Mouse (Mus musculus) myocyte (in vitro differentiated cells): ENCODE measurements around the gene Klhdc4. TPM values are rescaled to one million over a fixed set of nuclear protein-coding genes. Genes with fewer than 3 reads are reported as not detected.

Experiments used
- H3K27me3 ChIP-seq: one replicate; pipeline ENCODE4 v1.6.1; 2011; ENCODE audit not compliant: control insufficient read depth, insufficient read depth, insufficient read length
- H3K36me3 ChIP-seq: one replicate; pipeline ENCODE4 v1.6.1; 2011; ENCODE audit not compliant: control insufficient read depth, insufficient read depth
- H3K4me2 ChIP-seq: one replicate; pipeline ENCODE4 v1.6.1; 2011; ENCODE audit warnings: low read depth, control low read depth
- H3K4me3 ChIP-seq: one replicate; pipeline ENCODE4 v1.5.1; 2011; ENCODE audit warnings: mild to moderate bottlenecking, control low read depth, moderate library complexity
- H3K79me2 ChIP-seq: one replicate; pipeline ENCODE4 v1.6.1; 2011; ENCODE audit not compliant: control insufficient read depth, insufficient read depth
- H3ac ChIP-seq: one replicate; pipeline ENCODE4 v1.6.1; 2011; ENCODE audit not compliant: control insufficient read depth, insufficient read length
- CEBPB ChIP-seq: IDR thresholded peaks from 2 replicates; pipeline ENCODE4 v1.6.1; 2011; ENCODE audit warnings: mild to moderate bottlenecking, moderate library complexity; ENCODE audit not compliant: poor library complexity, insufficient read depth, severe bottlenecking
- E2F4 ChIP-seq: IDR thresholded peaks from one replicate; pipeline ENCODE4 v1.6.1; 2011; ENCODE audit warnings: mild to moderate bottlenecking, control low read depth, moderate library complexity; ENCODE audit not compliant: insufficient read depth
- MAX ChIP-seq: IDR thresholded peaks from one replicate; pipeline ENCODE4 v1.6.1; 2011; ENCODE audit warnings: low read depth, mild to moderate bottlenecking, control low read depth
- MYOD1 ChIP-seq, 3 experiments: IDR thresholded peaks; one replicate each; pipeline ENCODE4 v1.6.1; 2011; ENCODE audit warnings: control low read depth in 2 of 3, low read depth in 2 of 3, mild to moderate bottlenecking in 2 of 3, moderate library complexity in 1 of 3; ENCODE audit not compliant: insufficient read length in 2 of 3, control insufficient read depth in 1 of 3
- MYOG ChIP-seq, 3 experiments: IDR thresholded peaks; one replicate each; pipeline ENCODE4 v1.6.1; 2011; ENCODE audit warnings: control low read depth in 2 of 3, low read depth in 2 of 3, mild to moderate bottlenecking in 2 of 3; ENCODE audit not compliant: insufficient read length in 2 of 3, control insufficient read depth in 1 of 3, insufficient read depth in 1 of 3
- POLR2A ChIP-seq: IDR thresholded peaks from one replicate; pipeline ENCODE4 v1.6.1; 2011; ENCODE audit warnings: low read depth, mild to moderate bottlenecking, control low read depth, moderate library complexity; ENCODE audit not compliant: insufficient read length
- POLR2AphosphoS2 ChIP-seq: IDR thresholded peaks from one replicate; pipeline ENCODE4 v1.6.1; 2011; ENCODE audit warnings: low read depth, control low read depth; ENCODE audit not compliant: insufficient read length
- REST ChIP-seq: IDR thresholded peaks from one replicate; pipeline ENCODE4 v1.6.1; 2011; ENCODE audit warnings: mild to moderate bottlenecking, control low read depth, moderate library complexity; ENCODE audit not compliant: insufficient read depth, insufficient read length
- SRF ChIP-seq: IDR thresholded peaks from one replicate; pipeline ENCODE4 v1.6.1; 2011; ENCODE audit warnings: low read depth; ENCODE audit not compliant: control insufficient read depth, insufficient read length
- TCF12 ChIP-seq: IDR thresholded peaks from one replicate; pipeline ENCODE4 v1.6.1; 2011; ENCODE audit warnings: mild to moderate bottlenecking, control low read depth; ENCODE audit not compliant: poor library complexity, insufficient read depth, severe bottlenecking
- TCF3 ChIP-seq: IDR thresholded peaks from one replicate; pipeline ENCODE4 v1.6.1; 2011; ENCODE audit warnings: low read depth, control low read depth; ENCODE audit not compliant: insufficient read length
- USF1 ChIP-seq: IDR thresholded peaks from one replicate; pipeline ENCODE4 v1.6.1; 2011; ENCODE audit warnings: low read depth, mild to moderate bottlenecking, control low read depth, moderate library complexity
- polyA plus RNA-seq: library from polyadenylated mRNA; unstranded; fragments of >200 nt; fragmentation: generic; extraction: Trizol; gene quantifications from one replicate; pipeline ENCODE4 v1.2.1, GENCODE M21; 2012; ENCODE audit warnings: missing spikeins

Gene Klhdc4
- polyA plus RNA-seq, 1 experiment = 31.4 TPM

GRCm38 (mm10) chr8:121829777-121830362 is 501 bp upstream of the Klhdc4 start:
- TF ChIP-seq TCF3 = no peak
- no peak for TF ChIP-seq USF1
- no peak for TF ChIP-seq POLR2AphosphoS2
- no peak for TF ChIP-seq TCF12
- TF ChIP-seq E2F4 = no peak
- H3ac ChIP-seq = peak overlapping the region; percentile 63

DNA sequence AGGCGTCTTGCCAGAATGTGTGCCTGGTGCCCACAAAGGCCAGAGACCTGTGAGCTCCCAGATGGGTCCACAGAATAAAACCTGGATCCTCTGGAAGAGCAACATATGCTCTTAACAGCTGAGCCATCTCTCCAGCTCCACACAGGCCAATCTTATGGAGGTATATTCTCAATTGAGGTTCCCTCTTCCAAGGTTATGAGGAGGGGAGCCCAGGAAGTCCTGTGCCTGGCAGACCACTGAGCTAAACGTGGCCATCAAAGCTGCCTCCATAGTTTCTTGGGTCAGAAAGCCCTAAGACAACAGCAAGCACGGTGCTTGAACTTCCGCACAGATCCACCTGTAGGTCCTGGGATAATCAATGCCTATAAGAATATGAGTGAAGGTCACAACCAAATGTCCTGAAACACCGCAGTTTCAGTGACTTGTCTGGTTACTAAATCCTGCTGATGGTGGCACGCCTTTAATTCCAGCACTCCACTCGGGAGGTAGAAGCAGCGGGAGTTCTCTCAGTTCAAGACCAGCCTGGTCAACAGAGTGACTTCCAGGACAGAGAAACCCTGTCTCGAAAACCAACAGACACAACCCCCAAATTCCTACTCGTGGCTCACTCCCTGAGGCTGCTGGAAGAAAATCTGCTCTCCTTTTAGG is 869 bp downstream of the Klhdc4 start:
- TF ChIP-seq USF1 (no peak), TCF3 (no peak), TCF12 (no peak), MAX (no peak), MYOG (IDR thresholded peaks at IDR 0.05; ENCODE audit: control insufficient read depth in 1 of 3, insufficient read depth in 1 of 3, insufficient read length in 2 of 3, low read depth in 2 of 3) (no peak), POLR2AphosphoS2 (no peak), REST (no peak), MYOD1 (IDR thresholded peaks at IDR 0.05; ENCODE audit: control insufficient read depth in 1 of 3, insufficient read length in 2 of 3, low read depth in 2 of 3) (no peak), SRF (no peak), E2F4 (no peak), CEBPB (no peak), POLR2A (no peak)
- H3K79me2 ChIP-seq = peaks cover 23% of the 10 kb centered on the region

More at GRCm38 (mm10) chr8:121829777-121830362, 501 bp upstream of the Klhdc4 start:
- Histone ChIP-seq H3K4me2 (peak overlapping the region; percentile 97), H3K79me2 (peaks cover 22% of the 10 kb centered on the region), H3K36me3 (no peaks in the 10 kb centered on the region), H3K27me3 (no peaks in the 10 kb centered on the region), H3K4me3 (peak overlapping the region; percentile 81)

DNA sequence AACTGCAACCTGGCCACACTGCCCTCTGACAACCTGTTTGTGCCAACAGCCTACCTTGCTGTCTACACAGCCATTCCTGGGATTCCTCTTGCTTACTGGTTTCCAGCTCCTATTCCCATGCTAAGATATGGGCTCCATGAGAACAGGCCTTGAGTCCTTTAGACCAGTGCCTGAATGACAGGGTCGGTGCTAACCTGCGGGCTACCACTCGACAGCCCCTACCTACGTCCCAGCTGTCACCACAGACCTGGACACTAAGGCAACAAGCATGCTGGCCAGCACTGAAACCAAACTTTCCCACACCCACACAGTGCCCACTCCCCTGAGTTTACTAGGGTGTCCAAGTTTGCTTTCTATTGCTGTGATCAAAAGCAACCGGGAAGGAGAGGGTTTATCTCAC is 1.6 kb downstream of the Klhdc4 start:
- Histone ChIP-seq H3K36me3 (no peaks in the 10 kb centered on the region), H3K4me2 (peak overlapping the region; percentile 99), H3ac (no peak overlapping the region), H3K79me2 (peaks cover 23% of the 10 kb centered on the region), H3K4me3 (peak overlapping the region; percentile 81), H3K27me3 (no peaks in the 10 kb centered on the region)
- no peak for TF ChIP-seq SRF
- no peak for TF ChIP-seq MAX
- TF ChIP-seq TCF12 = no peak
- no peak for TF ChIP-seq MYOD1 (IDR thresholded peaks at IDR 0.05; ENCODE audit: control insufficient read depth in 1 of 3, insufficient read length in 2 of 3, low read depth in 2 of 3)
- no peak for TF ChIP-seq POLR2A
- TF ChIP-seq E2F4 = no peak
- no peak for TF ChIP-seq CEBPB
- TF ChIP-seq POLR2AphosphoS2 = no peak
- TF ChIP-seq USF1 = no peak
- TF ChIP-seq MYOG (IDR thresholded peaks at IDR 0.05; ENCODE audit: control insufficient read depth in 1 of 3, insufficient read depth in 1 of 3, insufficient read length in 2 of 3, low read depth in 2 of 3) = no peak
- no peak for TF ChIP-seq REST
- no peak for TF ChIP-seq TCF3

More for the DNA sequence above, 869 bp downstream of the Klhdc4 start:
- H3K4me3 ChIP-seq = peak overlapping the region; percentile 81
- H3K36me3 ChIP-seq = no peaks in the 10 kb centered on the region
- peak overlapping the region; percentile 99 for H3K4me2 ChIP-seq
- H3ac ChIP-seq = peak overlapping the region; percentile 63
- no peaks in the 10 kb centered on the region for H3K27me3 ChIP-seq

DNA sequence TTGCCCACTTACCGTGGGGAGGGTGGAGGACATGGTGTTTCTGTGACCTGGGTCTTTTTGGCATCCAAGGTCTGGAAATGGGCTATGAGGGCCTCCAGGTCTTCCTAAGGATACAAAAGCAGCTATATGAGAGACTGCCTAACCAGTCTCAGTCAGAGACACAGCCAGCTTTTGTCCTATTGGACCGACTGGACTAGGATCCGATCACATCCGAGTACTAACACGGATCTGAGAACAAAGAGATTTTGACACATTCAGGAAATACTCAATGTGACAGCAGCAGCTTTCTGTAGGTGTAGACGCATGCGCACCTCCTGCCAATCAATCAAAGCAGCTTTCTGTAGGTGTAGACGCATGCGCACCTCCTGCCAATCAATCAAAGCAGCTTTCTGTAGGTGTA is 7.6 kb downstream of the Klhdc4 start:
- TF ChIP-seq TCF12 = no peak
- no peak for TF ChIP-seq CEBPB
- TF ChIP-seq REST = no peak
- TF ChIP-seq USF1 = no peak
- no peak for TF ChIP-seq POLR2A
- no peak for TF ChIP-seq MYOG (IDR thresholded peaks at IDR 0.05; ENCODE audit: control insufficient read depth in 1 of 3, insufficient read depth in 1 of 3, insufficient read length in 2 of 3, low read depth in 2 of 3)
- no peak for TF ChIP-seq POLR2AphosphoS2
- no peak for TF ChIP-seq TCF3
- TF ChIP-seq MAX = no peak
- no peak for TF ChIP-seq MYOD1 (IDR thresholded peaks at IDR 0.05; ENCODE audit: control insufficient read depth in 1 of 3, insufficient read length in 2 of 3, low read depth in 2 of 3)
- no peak for TF ChIP-seq E2F4
- no peak for TF ChIP-seq SRF
- H3ac ChIP-seq = no peak overlapping the region
- no peaks in the 10 kb centered on the region for H3K27me3 ChIP-seq
- peaks cover 3% of the 10 kb centered on the region for H3K36me3 ChIP-seq
- H3K4me3 ChIP-seq = no peak overlapping the region
- H3K4me2 ChIP-seq = no peak overlapping the region
- H3K79me2 ChIP-seq = peaks cover 8% of the 10 kb centered on the region
